In the genomic region with DNA sequence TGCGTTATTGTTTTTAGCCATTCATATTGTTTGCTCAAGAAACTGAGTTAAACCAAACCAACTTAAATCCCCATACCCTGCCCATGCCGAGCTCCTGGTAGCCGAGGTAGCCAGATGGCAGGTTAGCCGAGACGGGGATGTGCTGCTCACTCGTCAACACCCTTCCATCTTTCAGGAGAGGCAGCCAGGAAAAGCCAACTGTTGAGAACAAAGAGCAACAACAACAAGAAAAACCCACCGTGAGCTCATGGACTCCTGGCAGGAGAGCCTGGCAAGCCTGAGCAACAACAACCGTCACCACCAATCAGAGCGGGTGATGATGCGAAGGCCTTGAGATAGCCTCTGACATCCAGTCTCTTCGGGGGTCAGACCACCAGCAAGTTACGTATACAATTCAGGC, we compare ENCODE assay signal across 9 mouse cellular contexts.
"Had no signal": no experiment of that assay in that cellular context is flagged by ENCODE, and none has a peak within 500 bp of the region (broad histone marks: within the 10 kb centered on the region; RNA-seq: fewer than 3 reads in every experiment).

No protein-coding gene starts in this region.

- H3K9ac ChIP-seq: liver, embryonic 14.5 days; midbrain, embryonic 12.5 days had no signal

- H3K4me2 ChIP-seq: limb, embryonic 13.5 days; midbrain, embryonic 12.5 days had no signal

- H3K27ac ChIP-seq: limb, embryonic 13.5 days; liver, embryonic 14.5 days; midbrain, embryonic 12.5 days; stomach, postnatal 0 days had no signal

- H3K4me3 ChIP-seq: limb, embryonic 13.5 days; midbrain, embryonic 12.5 days had no signal

- H3K4me1 ChIP-seq: midbrain, embryonic 12.5 days had no signal

- H3K36me3 ChIP-seq: midbrain, embryonic 12.5 days had no signal

- H3K27me3 ChIP-seq: limb, embryonic 13.5 days; midbrain, embryonic 12.5 days had no signal

- DNase-seq: kidney, postnatal 25 days; lung, adult 18-20 months; right cerebral cortex, postnatal 14 days; thymus, adult 18-20 months; thymus, postnatal 25 days had no signal

- H3K9me3 ChIP-seq: limb, embryonic 13.5 days; midbrain, embryonic 12.5 days had no signal
